In the genomic region with DNA sequence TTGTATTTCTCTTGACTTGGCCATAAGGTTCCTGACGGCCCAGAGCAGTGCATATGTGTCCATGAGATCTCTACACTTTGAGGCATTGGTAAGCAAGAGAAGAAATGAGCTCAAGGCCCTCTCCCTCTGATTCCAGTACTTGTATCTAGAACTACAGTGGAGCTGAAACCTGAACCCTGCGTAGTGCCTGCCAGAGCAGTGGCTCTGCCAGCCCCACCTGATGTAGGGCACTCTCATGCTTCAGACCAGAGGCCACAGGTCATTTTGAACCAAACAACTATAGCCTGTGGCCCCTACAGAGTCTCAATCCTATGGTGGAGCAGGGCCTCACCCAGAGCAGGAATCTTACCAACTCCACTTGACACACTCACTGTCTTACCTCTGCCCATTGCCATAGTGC, we compare ENCODE assay signal across 8 mouse cellular contexts.
"Had no signal": no experiment of that assay in that cellular context is flagged by ENCODE, and none has a peak within 500 bp of the region (broad histone marks: within the 10 kb centered on the region; RNA-seq: fewer than 3 reads in every experiment).

No protein-coding gene starts in this region.

- H3K27me3 ChIP-seq: lung, embryonic 15.5 days; megakaryocyte, embryonic 14.5 days; midbrain, embryonic 12.5 days; neural tube, embryonic 12.5 days; stomach, embryonic 15.5 days had no signal

- H3K27ac ChIP-seq: lung, embryonic 15.5 days; macrophage; midbrain, embryonic 12.5 days; neural tube, embryonic 12.5 days; stomach, embryonic 15.5 days; stomach, postnatal 0 days had no signal

- ATAC-seq: lung, postnatal 0 days had no signal

- H3K4me3 ChIP-seq: lung, embryonic 15.5 days; megakaryocyte, embryonic 14.5 days; midbrain, embryonic 12.5 days; neural tube, embryonic 12.5 days; stomach, embryonic 15.5 days had no signal

- H3K4me1 ChIP-seq: midbrain, embryonic 12.5 days had no signal

- H3K4me2 ChIP-seq: lung, embryonic 15.5 days; midbrain, embryonic 12.5 days; neural tube, embryonic 12.5 days; stomach, embryonic 15.5 days had no signal

- H3K36me3 ChIP-seq: lung, embryonic 15.5 days; midbrain, embryonic 12.5 days; neural tube, embryonic 12.5 days; stomach, embryonic 15.5 days had no signal

- H3K9ac ChIP-seq: lung, embryonic 15.5 days; midbrain, embryonic 12.5 days; neural tube, embryonic 12.5 days; stomach, embryonic 15.5 days had no signal

- H3K9me3 ChIP-seq: lung, embryonic 15.5 days; megakaryocyte, embryonic 14.5 days; midbrain, embryonic 12.5 days; neural tube, embryonic 12.5 days; stomach, embryonic 15.5 days had no signal
